In the genomic region with DNA sequence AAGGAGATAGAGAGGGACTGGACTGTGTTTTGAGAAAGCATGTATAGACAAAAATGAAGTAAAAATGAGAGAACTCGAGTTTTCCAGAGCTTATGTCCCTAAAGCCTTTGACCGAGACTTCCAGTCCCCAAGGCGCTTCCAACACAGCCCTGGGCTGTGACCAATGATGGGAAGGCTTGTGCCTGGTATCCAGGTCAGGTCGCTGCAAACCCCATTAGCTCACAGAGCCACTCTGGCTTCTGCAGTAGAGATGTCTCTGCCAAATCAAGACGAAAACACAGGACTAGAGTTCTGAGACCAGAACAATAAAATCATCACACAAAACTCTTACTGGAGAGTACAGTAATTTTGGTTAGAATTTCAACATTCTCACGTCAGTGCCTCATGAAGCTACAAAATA, we compare ENCODE assay signal across 17 mouse cellular contexts.
"Had no signal": no experiment of that assay in that cellular context is flagged by ENCODE, and none has a peak within 500 bp of the region (broad histone marks: within the 10 kb centered on the region; RNA-seq: fewer than 3 reads in every experiment).

No protein-coding gene starts in this region.

- H3K4me2 ChIP-seq: lung, embryonic 15.5 days; midbrain, embryonic 11.5 days; midbrain, embryonic 13.5 days; midbrain, embryonic 15.5 days; neural tube, embryonic 12.5 days; stomach, embryonic 15.5 days had no signal

- H3K27me3 ChIP-seq: lung, embryonic 15.5 days; megakaryocyte, embryonic 14.5 days; midbrain, embryonic 13.5 days; midbrain, embryonic 15.5 days; neural tube, embryonic 12.5 days; stomach, embryonic 15.5 days had no signal

- H3K36me3 ChIP-seq: lung, embryonic 15.5 days; midbrain, embryonic 13.5 days; midbrain, embryonic 15.5 days; neural tube, embryonic 12.5 days; stomach, embryonic 15.5 days had no signal

- DNase-seq: lung, adult 2 months; lung, postnatal 14 days; lung, postnatal 36 days; right cerebral cortex, postnatal 14 days; thymus, adult 2 months; thymus, postnatal 25 days; thymus, postnatal 4 days had no signal

- H3K27ac ChIP-seq: lung, embryonic 15.5 days; macrophage; midbrain, embryonic 13.5 days; midbrain, embryonic 15.5 days; neural tube, embryonic 12.5 days; stomach, embryonic 15.5 days; stomach, postnatal 0 days had no signal

- H3K9ac ChIP-seq: lung, embryonic 15.5 days; midbrain, embryonic 13.5 days; midbrain, embryonic 15.5 days; neural tube, embryonic 12.5 days; stomach, embryonic 15.5 days had no signal

- H3K4me1 ChIP-seq: lung, embryonic 15.5 days; megakaryocyte, embryonic 14.5 days; midbrain, embryonic 15.5 days; neural tube, embryonic 12.5 days; stomach, embryonic 15.5 days had no signal

- H3K9me3 ChIP-seq: lung, embryonic 15.5 days; midbrain, embryonic 13.5 days; midbrain, embryonic 15.5 days; neural tube, embryonic 12.5 days; stomach, embryonic 15.5 days had no signal

- H3K4me3 ChIP-seq: lung, embryonic 15.5 days; megakaryocyte, embryonic 14.5 days; midbrain, embryonic 13.5 days; midbrain, embryonic 15.5 days; neural tube, embryonic 12.5 days; stomach, embryonic 15.5 days had no signal

- ATAC-seq: lung, postnatal 0 days; midbrain, embryonic 13.5 days; midbrain, embryonic 15.5 days had no signal
